Mouse (Mus musculus): ENCODE results near the gene Nupl1. TPM values are rescaled to one million over a fixed set of nuclear protein-coding genes. Genes with fewer than 3 reads are reported as not detected.

Gene Nupl1
- total RNA-seq, 2 experiments from 2014 or later, result not detected

DNA sequence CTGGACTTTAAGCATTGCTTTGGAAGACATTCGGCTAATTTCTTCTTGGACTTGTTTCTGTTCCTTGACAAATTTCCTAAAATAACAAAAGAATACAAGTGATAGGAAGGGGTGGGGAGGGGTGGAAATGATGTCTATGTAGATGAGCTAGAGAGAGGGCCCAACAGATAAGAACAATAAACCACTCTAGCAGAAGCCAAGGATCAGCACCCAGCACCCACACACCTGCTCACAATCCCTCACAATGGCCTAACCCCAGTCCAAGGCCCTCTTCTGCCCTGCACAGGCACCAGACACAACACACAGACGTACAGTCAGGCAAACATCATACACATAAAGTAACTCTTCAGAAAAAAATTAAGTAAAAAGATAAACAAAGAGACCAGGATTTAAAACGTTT, 12.7 kb downstream of the Nupl1 start:
- DNase-seq, result no peak

DNA sequence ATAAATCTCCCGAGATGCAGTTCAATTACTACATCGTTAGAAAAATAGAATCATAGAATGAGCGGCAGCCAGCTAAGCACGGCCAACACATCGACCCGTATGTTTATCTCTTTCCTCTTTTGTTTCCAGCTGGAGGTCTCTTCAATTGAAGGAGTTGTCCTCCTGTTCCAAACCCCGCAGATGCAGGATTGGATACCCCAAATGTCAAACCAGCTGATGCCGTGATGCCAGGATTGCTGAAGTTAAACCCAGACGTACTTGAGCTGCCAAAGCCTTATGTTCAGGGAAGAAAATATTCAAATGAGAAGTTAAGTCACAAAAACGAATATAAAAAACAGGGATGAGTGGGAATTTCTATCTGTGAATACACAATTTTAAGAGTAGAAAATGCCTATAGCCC, 31.3 kb downstream of the Nupl1 start:
- no peak for DNase-seq

DNA sequence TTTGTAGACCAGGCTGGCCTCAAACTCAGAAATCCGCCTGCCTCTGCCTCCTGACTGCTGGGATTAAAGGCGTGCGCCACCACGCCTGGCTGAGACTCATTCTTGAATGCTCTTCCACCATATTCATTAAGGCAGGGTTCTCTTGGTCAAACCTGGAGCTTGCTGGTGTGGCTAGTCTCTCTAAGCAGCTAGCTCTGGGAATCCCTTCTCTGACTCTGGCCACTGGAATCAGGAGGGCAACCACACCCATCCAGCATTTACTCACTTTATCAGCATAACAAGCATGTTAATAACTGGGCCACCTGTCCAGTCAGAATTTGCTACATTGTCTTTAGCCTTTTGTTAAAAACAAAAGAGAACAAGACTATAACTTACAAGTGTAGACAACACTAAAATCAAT, 33.6 kb downstream of the Nupl1 start:
- no peak for DNase-seq

DNA sequence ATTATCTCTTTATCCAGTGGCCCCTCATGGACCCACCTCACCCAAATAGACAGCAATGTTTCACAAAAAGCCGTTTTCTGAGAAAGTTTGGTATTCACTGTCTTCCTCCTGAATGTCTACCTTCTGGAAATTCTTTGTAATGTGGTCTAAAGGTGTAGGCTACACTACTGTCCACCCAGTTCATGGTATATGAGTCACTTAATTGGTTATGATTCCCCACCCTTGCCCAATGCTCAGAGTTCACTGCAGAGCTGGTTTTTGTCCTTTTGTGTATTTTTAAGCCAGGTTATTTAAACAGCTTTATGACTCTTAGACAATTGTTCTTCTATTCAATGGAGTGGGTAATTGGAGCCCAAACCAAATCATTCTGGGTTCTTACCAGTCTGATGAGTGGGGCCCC, 35.1 kb downstream of the Nupl1 start:
- no peak for DNase-seq

DNA sequence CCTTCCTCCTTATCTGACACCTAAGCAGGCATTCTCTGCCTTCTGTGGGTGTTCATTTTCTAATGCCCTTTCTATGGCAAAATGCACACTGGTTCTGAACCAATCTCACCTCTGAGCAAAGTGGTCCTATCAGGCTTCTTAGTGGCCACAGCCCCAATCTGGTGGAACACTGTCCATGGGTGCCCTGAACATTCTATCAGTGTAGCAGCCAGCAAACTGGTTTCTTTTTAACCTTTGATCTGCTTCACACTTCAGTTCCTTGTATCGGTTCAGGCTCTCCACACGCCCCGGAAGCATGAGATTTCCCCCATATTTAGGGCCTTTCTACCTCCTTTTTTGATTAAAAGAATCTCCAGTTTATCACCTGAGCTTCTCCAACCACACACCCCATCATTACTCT, 36.2 kb downstream of the Nupl1 start:
- no peak for DNase-seq

- no peak for DNase-seq
Observed at GRCm38 (mm10) chr14:60214040-60214439, 37.2 kb downstream of the Nupl1 start.

- DNase-seq, result no peak
Observed at GRCm38 (mm10) chr14:60209166-60209565, 42.1 kb downstream of the Nupl1 start.

- no peak for DNase-seq
Observed at GRCm38 (mm10) chr14:60204993-60205392, 46.2 kb downstream of the Nupl1 start.

- no peak for DNase-seq
Observed at GRCm38 (mm10) chr14:60196884-60197283, 54.3 kb downstream of the Nupl1 start, which contains the start of gene Atp8a2. Gene Atp8a2, minus strand, starts transcription at chr14:60197179.

- no peak for DNase-seq
Observed at GRCm38 (mm10) chr14:60195999-60196398, 55.2 kb downstream of the Nupl1 start.

DNA sequence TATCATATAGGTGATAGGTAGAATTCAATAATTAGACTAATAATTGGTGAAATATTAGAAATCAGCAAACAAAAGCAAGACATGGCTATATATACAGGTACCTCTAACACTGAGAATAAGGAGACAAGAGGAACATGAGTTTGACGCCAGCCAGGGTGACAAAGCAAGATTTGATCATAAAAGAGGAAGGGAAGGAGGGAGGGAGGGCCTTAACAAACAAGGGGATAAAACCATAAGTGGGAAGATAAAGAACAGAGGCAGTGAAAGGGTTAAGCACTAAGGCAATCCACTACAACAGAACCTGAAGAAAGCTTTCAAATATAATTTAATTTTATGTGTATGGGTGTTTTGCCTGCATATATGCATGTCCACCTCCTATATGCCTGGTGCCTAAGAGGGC, 56.6 kb downstream of the Nupl1 start:
- DNase-seq, result no peak

DNA sequence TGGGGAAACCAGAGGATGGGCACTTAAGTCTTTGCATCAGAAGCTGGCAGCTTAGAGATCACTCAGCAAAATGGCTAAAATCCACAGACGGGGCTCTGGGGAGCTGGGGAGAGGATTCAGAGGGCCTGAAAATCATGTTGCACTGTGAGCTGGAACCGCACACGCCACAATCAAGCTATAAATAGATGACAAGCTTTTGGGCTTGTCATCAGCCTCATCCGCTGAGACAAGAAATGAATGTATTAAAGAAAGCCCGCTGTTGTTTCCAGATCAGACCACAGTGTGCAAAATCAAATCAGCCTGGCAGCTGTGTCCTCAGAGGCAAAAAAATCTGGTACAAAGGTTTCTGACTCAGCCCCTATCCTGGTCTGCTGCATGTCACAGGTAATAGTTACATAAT, 61.5 kb downstream of the Nupl1 start:
- no peak for DNase-seq

DNA sequence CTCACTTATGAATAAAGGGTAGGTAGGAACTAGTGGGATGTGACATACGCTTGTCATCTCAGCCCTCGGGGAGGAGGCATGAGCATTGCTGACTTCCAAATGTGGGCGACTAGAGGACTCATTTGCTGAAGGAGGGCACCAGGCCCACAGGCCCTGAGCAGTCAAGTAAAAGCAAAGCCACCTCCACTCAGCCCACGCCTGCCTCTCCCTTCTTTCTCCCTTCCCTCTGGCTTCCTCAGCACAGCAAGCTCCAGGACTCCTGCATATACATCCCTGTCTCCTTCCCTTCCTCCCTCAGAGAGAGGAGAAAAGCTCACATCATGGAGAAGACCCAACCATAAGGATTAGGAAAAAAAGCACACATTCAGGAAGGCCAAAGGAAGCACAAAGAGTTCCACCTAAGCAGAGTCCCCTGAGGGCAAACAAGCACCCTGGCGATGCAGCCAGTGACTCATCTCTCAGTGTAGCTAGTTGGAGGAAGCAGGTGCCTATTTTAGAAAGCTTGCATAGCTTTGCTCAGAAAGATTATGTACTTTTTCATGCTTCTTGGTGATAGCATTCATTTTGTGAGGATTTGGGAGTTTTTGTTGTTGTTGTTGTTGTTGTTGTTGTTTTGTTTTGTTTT, 62.9 kb downstream of the Nupl1 start:
- DNase-seq, result no peak

DNA sequence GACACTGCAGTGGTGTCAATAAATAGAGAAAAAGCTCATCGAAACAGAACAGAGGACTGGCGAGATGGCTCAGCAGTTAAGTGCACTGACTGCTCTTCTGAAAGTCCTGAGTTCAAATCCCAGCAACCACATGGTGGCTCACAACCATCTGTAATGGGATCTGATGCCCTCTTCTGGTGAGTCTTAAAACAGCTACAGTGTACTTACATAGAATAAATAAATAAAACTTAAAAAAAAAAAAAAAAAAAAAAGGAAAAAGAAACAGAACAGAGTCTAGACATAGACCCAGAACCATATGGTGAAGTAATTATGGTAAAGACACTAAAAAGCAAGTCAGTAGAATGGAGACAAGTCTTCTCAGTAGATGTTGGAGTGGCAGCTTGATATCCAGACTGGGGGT, 69.9 kb downstream of the Nupl1 start:
- DNase-seq, result no peak

DNA sequence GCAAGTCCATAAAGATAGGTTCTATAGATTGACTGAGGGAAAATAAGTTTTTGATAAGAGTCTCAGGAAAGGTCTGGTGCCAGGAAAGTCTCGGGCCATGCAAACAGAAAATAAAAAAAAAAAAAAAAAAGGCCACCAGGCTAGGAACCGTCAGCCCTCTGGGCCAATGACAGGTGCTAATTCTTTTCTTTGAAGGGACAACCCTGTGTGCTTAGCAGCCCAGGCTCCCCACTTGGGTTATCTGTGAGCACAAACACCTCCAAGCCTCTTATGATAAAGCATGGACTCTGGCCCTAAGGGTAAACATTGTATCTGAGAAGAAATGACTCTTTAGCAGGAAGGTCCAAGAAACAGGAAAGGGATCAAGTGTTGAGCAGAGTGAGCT, 72.7 kb downstream of the Nupl1 start:
- DNase-seq, result no peak

DNA sequence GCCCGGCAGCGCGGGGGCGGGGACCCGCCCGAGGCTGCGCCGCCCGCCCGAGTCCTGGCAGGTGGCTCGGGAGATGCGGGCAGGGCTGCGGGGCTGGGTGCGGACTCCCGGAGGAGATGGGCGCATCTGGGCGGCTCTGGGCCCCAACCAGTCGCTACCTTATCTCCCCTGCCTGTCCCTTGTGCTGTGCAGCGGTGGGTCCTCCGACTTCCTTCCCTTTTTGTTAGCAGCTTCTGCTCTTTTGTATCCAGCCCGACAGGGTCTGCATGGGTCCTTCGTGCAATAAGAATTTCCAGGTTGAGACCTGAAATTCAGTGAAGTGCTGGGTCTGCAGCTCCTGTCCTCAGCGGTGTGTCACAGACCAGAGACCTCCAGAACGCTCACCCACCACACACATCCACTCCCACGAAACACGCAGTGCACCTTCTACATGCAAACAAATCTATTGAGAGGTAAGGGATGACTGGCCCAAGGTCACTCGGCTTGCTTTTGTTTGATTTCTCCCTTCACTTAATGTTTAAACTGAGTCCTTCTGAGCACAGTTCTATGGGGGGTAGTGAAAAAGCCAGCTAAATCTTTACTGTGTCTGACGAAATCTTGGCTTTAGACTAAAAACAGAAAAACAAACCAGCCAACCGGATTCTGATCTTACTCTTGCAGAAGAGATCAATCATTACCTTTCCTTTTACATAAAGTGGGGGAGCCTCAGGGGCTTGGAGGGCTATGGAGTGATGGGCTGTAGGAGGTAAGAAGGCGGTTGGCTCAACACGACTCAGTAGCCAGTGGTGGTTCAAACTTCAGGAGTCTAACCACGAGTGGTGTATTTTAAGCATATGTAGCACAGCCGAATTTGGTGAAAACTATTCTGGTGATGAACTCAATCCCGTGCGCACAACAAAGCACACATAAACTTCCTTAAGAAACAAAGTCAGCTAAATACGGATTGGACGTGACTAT, 73.3 kb downstream of the Nupl1 start:
- DNase-seq, result no peak

DNA sequence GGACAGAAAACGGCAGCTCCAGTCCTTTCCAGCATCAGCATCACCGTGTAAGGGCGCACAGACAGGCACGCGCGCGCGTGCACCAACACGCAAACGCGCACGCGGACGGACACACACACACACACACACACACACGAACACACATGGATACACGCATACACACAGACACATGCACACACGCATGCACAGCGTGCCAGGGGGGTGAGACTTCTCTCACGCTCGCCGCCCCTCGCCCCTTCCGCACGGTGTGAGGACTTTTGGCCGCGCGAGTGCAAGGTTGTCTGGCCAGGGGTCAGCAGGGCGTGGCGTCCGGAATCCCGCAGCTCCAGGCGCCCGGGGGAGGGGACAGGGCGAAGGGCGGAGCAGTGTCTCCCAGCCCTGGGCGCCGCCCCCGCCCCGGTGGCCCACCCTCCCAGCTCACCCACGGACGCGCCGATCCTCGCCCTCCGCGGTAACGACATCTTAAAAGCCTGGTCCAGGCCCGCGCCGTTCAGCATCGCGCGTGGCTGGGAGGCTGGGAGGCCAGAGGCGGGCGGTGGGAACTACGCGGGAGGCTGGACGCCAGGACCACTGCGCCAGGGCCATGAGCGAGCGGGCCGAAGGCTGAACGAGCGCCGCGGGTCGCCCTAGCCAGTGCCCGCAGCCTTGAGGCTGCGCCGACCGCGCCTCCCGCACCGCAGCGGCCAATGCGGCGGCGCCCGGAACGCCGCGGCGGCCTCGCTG, 74.2 kb downstream of the Nupl1 start:
- DNase-seq, result peak; percentile 14

DNA sequence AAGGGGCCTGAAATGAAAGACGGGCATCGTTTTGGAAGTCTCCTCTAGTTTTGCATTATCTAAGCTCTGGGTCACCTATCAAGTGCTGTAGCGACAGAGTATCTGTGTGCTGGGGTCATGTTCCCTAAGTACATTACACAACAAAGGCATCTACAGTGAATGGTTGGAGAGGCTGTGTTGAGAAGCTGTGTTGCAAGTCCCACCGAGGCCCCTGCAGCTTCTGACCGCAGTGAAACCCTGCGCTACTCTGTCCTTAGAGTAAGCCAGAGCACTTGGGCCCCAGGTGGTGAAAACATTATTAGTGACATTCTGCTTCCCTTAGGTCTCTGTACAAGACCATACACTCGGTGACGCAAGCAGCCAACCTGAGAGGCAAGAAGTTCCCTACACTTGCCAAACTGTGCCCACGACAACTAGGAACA, 74.8 kb downstream of the Nupl1 start:
- no peak for DNase-seq

GRCm38 (mm10) chr14:60172286-60173055, 78.8 kb downstream of the Nupl1 start:
- no peak for DNase-seq

DNA sequence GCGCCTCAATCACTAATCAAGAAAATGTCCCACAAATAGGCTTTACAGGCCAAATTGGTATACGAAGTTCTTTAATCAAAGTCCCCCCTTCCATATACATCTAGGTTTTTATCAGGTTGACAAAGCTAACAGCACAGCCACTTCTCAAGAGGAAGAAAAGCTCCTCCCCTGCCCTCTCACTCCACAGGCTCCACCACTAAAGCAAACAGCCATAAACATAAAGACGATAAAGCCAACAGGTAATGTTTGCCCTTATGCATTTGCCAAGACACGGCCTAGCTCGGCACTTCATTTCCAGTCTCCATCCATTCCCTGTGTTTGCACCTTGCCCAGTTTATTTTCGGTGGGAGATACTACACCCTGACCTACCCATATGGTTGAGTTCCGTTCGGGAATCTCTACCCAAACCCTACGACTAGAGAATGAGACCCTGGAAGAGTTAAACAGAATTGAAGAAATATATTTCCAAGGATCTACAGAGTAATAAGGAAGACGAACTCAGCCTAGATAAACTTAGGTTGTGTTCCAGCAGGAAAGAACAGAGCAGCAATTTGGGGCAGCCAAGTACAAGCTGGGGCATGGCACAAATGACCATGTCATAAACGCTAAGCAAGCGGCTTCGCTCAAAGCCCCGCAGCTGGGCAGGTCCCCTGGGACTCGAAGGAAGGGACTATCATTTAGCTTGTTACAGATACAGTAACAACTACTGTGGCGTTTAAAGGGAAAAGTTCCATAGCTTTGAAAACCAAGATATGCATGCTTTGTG, 80.2 kb downstream of the Nupl1 start:
- no peak for DNase-seq

DNA sequence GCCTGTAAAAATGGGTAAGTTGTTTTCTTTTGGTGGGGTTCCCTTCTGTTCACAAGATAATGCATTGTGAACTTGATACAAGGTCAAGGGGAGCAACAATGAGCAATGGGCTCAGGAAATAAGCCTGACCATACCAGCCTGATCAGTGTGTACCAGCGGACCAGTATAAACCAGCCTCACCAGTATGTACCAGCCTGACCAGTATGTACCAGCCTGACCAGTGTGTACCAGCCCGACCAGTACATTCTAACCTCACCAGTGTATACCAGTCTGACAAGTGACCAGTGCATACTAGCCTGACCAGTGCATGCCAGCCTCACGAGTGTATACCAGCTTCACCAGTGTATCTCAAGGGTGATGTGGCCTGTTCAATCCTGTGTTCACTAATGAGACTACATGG, 87.9 kb downstream of the Nupl1 start:
- no peak for DNase-seq

Data from gastrocnemius, postnatal 25 days (tissue).